Mouse (Mus musculus) midbrain, embryonic 14.5 days (tissue): Measurements from ENCODE around the gene Hrh2. TPM values are rescaled to one million over a fixed set of nuclear protein-coding genes. Genes with fewer than 3 reads are reported as not detected.

Source experiments
- ATAC-seq: fragments of 200-750 bp; cut with Nextera tagmentation; 2 replicates; pipeline ENCODE4 v1.8.0; 2017; ENCODE audit warnings: moderate number of reproducible peaks, moderate library complexity; ENCODE audit not compliant: low FRiP score, low TSS enrichment
- DNase-seq: peaks from one replicate; pipeline ENCODE4 v3.0.0-alpha.2; 2015
- H3K27ac ChIP-seq: fragments of 300-500 bp; sonication (generic); replicated peaks from 2 replicates; pipeline ENCODE4 v1.5.1; 2014; ENCODE audit warnings: mild to moderate bottlenecking, low read depth, low read length, moderate library complexity
- H3K27me3 ChIP-seq: fragments of 300-500 bp; sonication (generic); 2 replicates; pipeline ENCODE4 v1.6.1; 2014; ENCODE audit warnings: low read length, control low read depth, mixed read lengths; ENCODE audit not compliant: control insufficient read depth, insufficient read depth
- H3K36me3 ChIP-seq: fragments of 300-500 bp; sonication (generic); 2 replicates; pipeline ENCODE4 v1.6.1; 2014; ENCODE audit warnings: low read length, control low read depth; ENCODE audit not compliant: control insufficient read depth, insufficient read depth
- H3K4me1 ChIP-seq: fragments of 300-500 bp; sonication (generic); 2 replicates; pipeline ENCODE4 v1.6.1; 2014; ENCODE audit warnings: mild to moderate bottlenecking, antibody characterized with exemption, low read length, control low read depth; ENCODE audit not compliant: control insufficient read depth, insufficient read depth
- H3K4me2 ChIP-seq: fragments of 300-500 bp; sonication (generic); 2 replicates; pipeline ENCODE4 v1.6.1; 2014; ENCODE audit warnings: mild to moderate bottlenecking, low read length, moderate library complexity
- H3K4me3 ChIP-seq: fragments of 300-500 bp; sonication (generic); replicated peaks from 2 replicates; pipeline ENCODE4 v1.5.1; 2014; ENCODE audit warnings: low read depth, low read length
- H3K9ac ChIP-seq: fragments of 300-500 bp; sonication (generic); replicated peaks from 2 replicates; pipeline ENCODE4 v1.6.1; 2014; ENCODE audit warnings: mild to moderate bottlenecking, low read length, moderate library complexity
- H3K9me3 ChIP-seq: fragments of 300-500 bp; sonication (generic); 2 replicates; pipeline ENCODE4 v1.6.1; 2016; ENCODE audit warnings: low read length, control low read depth, mixed read lengths; ENCODE audit not compliant: control insufficient read depth
- WGBS: fragments of 180-500 bp; shearing (Covaris S2); extraction: QIAGEN DNeasy Blood & Tissue Kit; methylation state at CpG from one replicate; pipeline ENCODE4 v1.1.7; 2014; 5-methylcytosine and 5-hydroxymethylcytosine counted together
- polyA plus RNA-seq: library from polyadenylated mRNA; unstranded; fragments of >200 nt; fragmentation: Nextera tagmentation; extraction: Ambion mirVana; gene quantifications from 2 replicates; pipeline ENCODE4 v1.2.1, GENCODE M21; 2014

Gene Hrh2
- polyA plus RNA-seq, 1 experiment from 2014 or later = 0.63 TPM

DNA sequence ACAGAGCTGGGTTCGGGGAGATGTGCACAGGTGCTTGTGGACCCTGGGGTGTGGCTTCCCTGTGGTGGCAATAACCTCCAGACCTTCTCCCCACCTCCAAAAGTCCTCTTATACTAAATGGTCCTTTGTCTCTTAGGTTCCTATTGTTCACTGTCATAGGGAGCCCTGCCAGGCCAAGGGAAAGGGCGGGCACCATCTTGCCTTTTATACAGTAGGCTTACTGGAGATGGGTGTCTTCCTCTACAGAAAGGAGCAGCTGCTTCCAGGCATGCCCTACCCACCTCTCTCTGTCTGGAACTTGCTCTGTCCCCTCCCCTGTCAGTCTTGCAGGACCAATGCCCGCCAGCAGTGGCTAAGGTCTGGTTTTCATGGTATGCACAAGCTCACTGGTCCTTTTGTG is 12.0 kb upstream of the Hrh2 start:
- H3K27me3 ChIP-seq = no peaks in the 10 kb centered on the region
- ATAC-seq (no peak), DNase-seq (no peak)
- no peaks in the 10 kb centered on the region for H3K36me3 ChIP-seq
- H3K9ac ChIP-seq = no peak overlapping the region
- 0 out of 2 replicates have a peak, but pooled peaks cover 2% of the 10 kb centered on the region for H3K4me1 ChIP-seq
- H3K4me3 ChIP-seq = no peak overlapping the region
- H3K4me2 ChIP-seq = no peak overlapping the region
- H3K27ac ChIP-seq = no peak overlapping the region
- H3K9me3 ChIP-seq = no peaks in the 10 kb centered on the region; the same call in 1 of the 2 replicates
- WGBS = 80% methylated on average over 3 of the region's 3 CpGs

- Histone ChIP-seq H3K4me3 (no peak overlapping the region), H3K36me3 (no peaks in the 10 kb centered on the region), H3K9ac (no peak overlapping the region), H3K27ac (no peak overlapping the region), H3K9me3 (no peaks in the 10 kb centered on the region), H3K4me2 (no peak overlapping the region), H3K27me3 (no peaks in the 10 kb centered on the region), H3K4me1 (0 out of 2 replicates have a peak, but pooled peaks cover 2% of the 10 kb centered on the region)
- DNase-seq (no peak), ATAC-seq (no peak)
- 57% methylated on average over 3 of the region's 3 CpGs for WGBS
Measured at GRCm38 (mm10) chr13:54180461-54180860, 11.5 kb upstream of the Hrh2 start.

DNA sequence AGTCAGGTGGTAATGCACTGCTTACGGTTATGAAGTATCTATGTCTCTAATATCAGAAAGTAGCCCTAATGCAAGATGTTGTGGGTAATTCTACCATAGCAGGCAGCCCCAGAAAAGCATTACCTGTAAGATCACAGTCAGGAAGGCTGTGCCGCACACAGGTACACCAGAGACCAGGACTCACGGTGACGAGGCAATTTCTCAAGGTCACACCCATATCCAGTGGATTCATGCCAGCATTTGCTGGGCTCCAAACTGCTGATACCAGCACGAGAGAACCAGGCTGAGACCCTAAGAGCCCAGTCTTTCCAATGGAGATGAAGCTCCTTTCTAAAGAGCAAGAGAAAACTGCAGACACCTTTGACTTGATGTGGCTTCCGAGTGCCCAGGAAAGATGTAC is 10.6 kb upstream of the Hrh2 start:
- WGBS = 90% methylated on average over 6 of the region's 6 CpGs
- no peak overlapping the region for H3K4me2 ChIP-seq

GRCm38 (mm10) chr13:54181947-54182346 is 10.0 kb upstream of the Hrh2 start:
- Histone ChIP-seq H3K9ac (no peak overlapping the region), H3K27me3 (no peaks in the 10 kb centered on the region), H3K4me2 (no peak overlapping the region), H3K9me3 (no peaks in the 10 kb centered on the region), H3K27ac (no peak overlapping the region), H3K4me1 (0 out of 2 replicates have a peak, but pooled peaks cover 2% of the 10 kb centered on the region), H3K4me3 (no peak overlapping the region), H3K36me3 (no peaks in the 10 kb centered on the region)
- DNase-seq = no peak
- no peak for ATAC-seq
- 92% methylated on average over 4 of the region's 4 CpGs for WGBS

More for the DNA sequence above, 10.6 kb upstream of the Hrh2 start:
- DNase-seq (no peak), ATAC-seq (no peak)
- no peaks in the 10 kb centered on the region for H3K9me3 ChIP-seq
- H3K9ac ChIP-seq = no peak overlapping the region
- H3K4me1 ChIP-seq = 0 out of 2 replicates have a peak, but pooled peaks cover 2% of the 10 kb centered on the region
- H3K27me3 ChIP-seq = no peaks in the 10 kb centered on the region
- H3K36me3 ChIP-seq = no peaks in the 10 kb centered on the region
- no peak overlapping the region for H3K27ac ChIP-seq
- H3K4me3 ChIP-seq = no peak overlapping the region

- DNase-seq (no peak), ATAC-seq (no peak)
- Histone ChIP-seq H3K27me3 (no peaks in the 10 kb centered on the region), H3K9ac (no peak overlapping the region), H3K4me3 (no peak overlapping the region), H3K4me2 (no peak overlapping the region), H3K4me1 (no peaks in the 10 kb centered on the region), H3K9me3 (no peaks in the 10 kb centered on the region), H3K36me3 (no peaks in the 10 kb centered on the region), H3K27ac (no peak overlapping the region)
- 82% methylated on average over 5 of the region's 5 CpGs for WGBS
Measured at GRCm38 (mm10) chr13:54186394-54186793, 5.5 kb upstream of the Hrh2 start.

GRCm38 (mm10) chr13:54188190-54188706 is 3.7 kb upstream of the Hrh2 start:
- Histone ChIP-seq H3K27me3 (peaks cover 5% of the 10 kb centered on the region; the same call in 1 of the 2 replicates), H3K27ac (no peak overlapping the region), H3K9ac (no peak overlapping the region), H3K9me3 (no peaks in the 10 kb centered on the region), H3K4me1 (0 out of 2 replicates have a peak, but pooled peaks cover 5% of the 10 kb centered on the region), H3K4me3 (no peak overlapping the region), H3K4me2 (no peak overlapping the region), H3K36me3 (no peaks in the 10 kb centered on the region)
- WGBS = 88% methylated on average over 7 of the region's 7 CpGs
- no peak for DNase-seq
- ATAC-seq = no peak

- WGBS = 85% methylated on average over 14 of the region's 14 CpGs
- H3K4me3 ChIP-seq = no peak overlapping the region
- no peak for DNase-seq
- no peak overlapping the region for H3K9ac ChIP-seq
- H3K4me2 ChIP-seq = no peak overlapping the region
- no peak for ATAC-seq
- 0 out of 2 replicates have a peak, but pooled peaks cover 5% of the 10 kb centered on the region for H3K4me1 ChIP-seq
- peaks cover 10% of the 10 kb centered on the region; the same call in 1 of the 2 replicates for H3K27me3 ChIP-seq
- no peaks in the 10 kb centered on the region for H3K36me3 ChIP-seq
- no peaks in the 10 kb centered on the region for H3K9me3 ChIP-seq
- H3K27ac ChIP-seq = no peak overlapping the region
Measured at GRCm38 (mm10) chr13:54189896-54190295, 2.0 kb upstream of the Hrh2 start.

DNA sequence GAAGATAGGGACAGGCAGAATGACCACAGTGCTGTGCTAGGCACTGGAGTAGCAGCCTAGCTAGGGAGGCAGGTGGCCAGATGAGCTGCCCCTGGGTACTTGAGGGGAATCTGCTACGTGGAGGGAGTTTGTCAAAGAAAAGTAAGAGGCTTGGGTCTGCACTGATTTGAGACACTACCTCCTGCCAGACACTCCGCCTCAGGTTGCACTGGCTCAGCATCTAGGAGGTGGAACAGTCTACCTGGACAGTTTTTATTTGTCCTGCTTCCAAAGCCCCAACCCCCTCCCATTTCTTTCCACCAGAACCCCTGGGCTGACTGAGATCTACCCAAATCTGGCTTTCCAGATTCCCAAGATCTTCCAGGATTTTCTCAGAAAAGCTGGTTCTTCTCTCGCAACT is 748 bp upstream of the Hrh2 start:
- H3K27me3 ChIP-seq = peaks cover 10% of the 10 kb centered on the region; the same call in 1 of the 2 replicates
- H3K4me2 ChIP-seq = no peak overlapping the region
- no peak overlapping the region for H3K4me3 ChIP-seq
- no peaks in the 10 kb centered on the region for H3K9me3 ChIP-seq
- DNase-seq (no peak), ATAC-seq (no peak)
- no peak overlapping the region for H3K27ac ChIP-seq
- H3K4me1 ChIP-seq = 0 out of 2 replicates have a peak, but pooled peaks cover 5% of the 10 kb centered on the region
- no peak overlapping the region for H3K9ac ChIP-seq
- no peaks in the 10 kb centered on the region for H3K36me3 ChIP-seq
- 87% methylated on average over 3 of the region's 3 CpGs for WGBS

DNA sequence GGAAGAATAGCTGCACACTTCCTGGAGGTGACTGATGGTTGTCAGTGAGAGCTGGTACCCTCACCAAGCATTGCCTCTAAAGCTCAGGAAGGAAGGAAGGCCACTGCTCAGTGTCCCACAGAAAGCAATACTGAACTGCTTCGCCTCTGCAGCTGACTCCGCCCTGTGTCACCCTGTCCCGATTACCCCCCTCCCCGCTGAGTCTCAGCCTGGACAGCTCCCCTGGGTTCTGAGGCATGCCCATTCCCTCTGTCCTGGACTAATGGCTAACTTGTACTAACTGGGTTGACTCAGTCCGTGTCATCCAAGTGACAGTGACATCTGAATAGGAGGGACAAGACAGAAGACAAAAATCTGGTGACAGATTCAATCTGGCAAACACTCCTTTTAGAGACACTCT is 1.7 kb downstream of the Hrh2 start:
- Histone ChIP-seq H3K4me1 (0 out of 2 replicates have a peak, but pooled peaks cover 5% of the 10 kb centered on the region), H3K36me3 (no peaks in the 10 kb centered on the region), H3K9ac (no peak overlapping the region), H3K27ac (no peak overlapping the region), H3K4me3 (no peak overlapping the region), H3K9me3 (no peaks in the 10 kb centered on the region), H3K27me3 (peaks cover 10% of the 10 kb centered on the region; the same call in 1 of the 2 replicates), H3K4me2 (no peak overlapping the region)
- 58% methylated on average over 5 of the region's 5 CpGs for WGBS
- DNase-seq (no peak), ATAC-seq (no peak)
